In the genomic region with DNA sequence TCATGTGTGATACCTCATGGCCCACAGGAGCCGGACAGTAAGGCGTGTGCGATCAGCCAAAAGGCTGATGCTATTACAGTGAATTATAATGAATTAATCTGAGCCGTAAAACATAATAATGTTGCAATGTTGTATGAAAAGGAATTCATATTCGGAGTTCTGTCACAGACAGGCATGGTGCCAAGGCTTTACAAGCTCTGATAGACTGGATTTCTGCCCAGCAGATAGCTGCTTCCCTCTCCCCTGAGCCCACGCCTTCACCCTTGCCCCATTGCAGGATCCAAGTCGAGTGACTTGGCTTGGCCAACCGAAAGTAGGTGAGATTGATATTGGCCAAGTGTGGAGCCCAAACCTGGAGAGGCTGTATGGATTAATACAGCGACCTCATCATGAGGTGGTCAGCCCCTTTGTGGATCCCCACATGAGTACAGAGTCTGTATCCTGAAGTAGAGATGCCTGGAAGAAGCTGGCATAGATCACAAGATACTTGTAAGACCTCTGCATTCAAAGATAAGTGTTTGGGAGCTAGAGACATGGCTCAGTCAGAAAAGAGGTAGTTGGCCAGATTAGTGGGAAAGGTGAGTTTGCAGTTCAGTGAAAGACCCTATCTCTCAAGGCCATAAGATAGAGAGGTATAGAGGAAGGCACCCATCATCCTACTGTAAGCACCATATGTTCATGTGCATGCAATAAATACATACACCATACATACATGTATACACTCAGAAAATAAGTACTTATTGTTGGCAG, we compare ENCODE assay signal across 28 mouse cellular contexts.
DNase-seq lines count a peak whose midpoint lies in the region; ATAC-seq lines count a peak whose summit lies in the region.
"Had no signal": no experiment of that assay in that cellular context is flagged by ENCODE, and none has a peak within 500 bp of the region (broad histone marks: within the 10 kb centered on the region; RNA-seq: fewer than 3 reads in every experiment).

No protein-coding gene starts in this region.

- no peak overlapping the region for H3K9ac ChIP-seq in kidney, embryonic 16.5 days (replicated peaks; ENCODE audit: low read length)
- no peak overlapping the region for H3K9ac ChIP-seq in midbrain, embryonic 14.5 days (replicated peaks; ENCODE audit: low read length)
- H3K9ac ChIP-seq: forebrain, embryonic 12.5 days; heart, embryonic 12.5 days; hindbrain, embryonic 15.5 days; kidney, embryonic 15.5 days; limb, embryonic 12.5 days; liver, embryonic 15.5 days; lung, embryonic 14.5 days had no signal

- no peak overlapping the region for H3K27ac ChIP-seq in kidney, embryonic 16.5 days (ENCODE audit: low read length)
- no peak overlapping the region for H3K27ac ChIP-seq in midbrain, embryonic 14.5 days (replicated peaks; ENCODE audit: low read depth, low read length)
- H3K27ac ChIP-seq in midbrain, embryonic 10.5 days (replicated peaks): no peak overlapping the region
- H3K27ac ChIP-seq: forebrain, embryonic 12.5 days; heart, adult 2 months; hindbrain, embryonic 15.5 days; kidney, embryonic 15.5 days; limb, embryonic 12.5 days; liver, embryonic 15.5 days had no signal

- no peaks in the 10 kb centered on the region for H3K36me3 ChIP-seq in kidney, embryonic 16.5 days (ENCODE audit: insufficient read depth, low read length)
- H3K36me3 ChIP-seq in midbrain, embryonic 14.5 days (ENCODE audit: control insufficient read depth, insufficient read depth, low read length): no peaks in the 10 kb centered on the region
- H3K36me3 ChIP-seq in midbrain, embryonic 10.5 days: no peaks in the 10 kb centered on the region
- H3K36me3 ChIP-seq: forebrain, embryonic 12.5 days; heart, embryonic 12.5 days; hindbrain, embryonic 15.5 days; kidney, embryonic 15.5 days; limb, embryonic 12.5 days; liver, embryonic 15.5 days had no signal

- no peaks in the 10 kb centered on the region for H3K4me1 ChIP-seq in kidney, embryonic 16.5 days (ENCODE audit: insufficient read depth, low read length)
- no peaks in the 10 kb centered on the region for H3K4me1 ChIP-seq in midbrain, embryonic 14.5 days (ENCODE audit: control insufficient read depth, insufficient read depth, low read length)
- peaks cover 12% of the 10 kb centered on the region for H3K4me1 ChIP-seq in midbrain, embryonic 10.5 days
- H3K4me1 ChIP-seq: hindbrain, embryonic 15.5 days; kidney, embryonic 15.5 days; limb, embryonic 12.5 days had no signal

- peak; percentile 37 for DNase-seq in adrenal gland, postnatal 14 days
- DNase-seq in adrenal gland, postnatal 25 days: no peak
- peak; percentile 27 for DNase-seq in kidney, postnatal 10 days
- peak; percentile 22 for DNase-seq in midbrain, embryonic 14.5 days
- no peak for DNase-seq in midbrain, embryonic 10.5 days (ENCODE audit: low spot score)
- DNase-seq in heart, postnatal 10 days: no peak
- DNase-seq: cerebellum, adult 11 months; cerebellum, adult 9-10 months; gastrocnemius, postnatal 36 days; heart, adult 2 months; kidney, adult 18-20 months; kidney, postnatal 4 days; lung, embryonic 14.5 days; lung, postnatal 14 days; right cerebral cortex, postnatal 25 days; spleen, adult 18-20 months; thymus, postnatal 25 days had no signal

- H3K9me3 ChIP-seq in kidney, embryonic 16.5 days (ENCODE audit: low read length): no peaks in the 10 kb centered on the region
- H3K9me3 ChIP-seq in midbrain, embryonic 14.5 days (ENCODE audit: control insufficient read depth, low read length): no peaks in the 10 kb centered on the region
- no peaks in the 10 kb centered on the region for H3K9me3 ChIP-seq in midbrain, embryonic 10.5 days (replicated peaks)
- H3K9me3 ChIP-seq: forebrain, embryonic 12.5 days; heart, embryonic 12.5 days; hindbrain, embryonic 15.5 days; kidney, embryonic 15.5 days; limb, embryonic 12.5 days; liver, embryonic 15.5 days had no signal

- ATAC-seq in kidney, embryonic 16.5 days (ENCODE audit: low FRiP score, low TSS enrichment): no peak
- ATAC-seq in midbrain, embryonic 14.5 days (ENCODE audit: low FRiP score, low TSS enrichment): no peak
- no peak for ATAC-seq in granulocyte monocyte progenitor cell, adult 5-6 weeks (replicated peaks; ENCODE audit: poor library complexity, severe bottlenecking)
- ATAC-seq: activated CD4-positive, CD25-positive, alpha-beta regulatory T cell, adult 4 months; midbrain, embryonic 16.5 days had no signal

- WGBS in kidney, embryonic 16.5 days: 86% methylated on average over 9 of the region's 9 CpGs
- 82% methylated on average over 9 of the region's 9 CpGs for WGBS in midbrain, embryonic 14.5 days
- 92% methylated on average over 9 of the region's 9 CpGs for WGBS in midbrain, embryonic 10.5 days

- no peak overlapping the region for H3K4me2 ChIP-seq in kidney, embryonic 16.5 days (replicated peaks; ENCODE audit: low read depth, low read length)
- H3K4me2 ChIP-seq in midbrain, embryonic 14.5 days (ENCODE audit: low read length): no peak overlapping the region
- H3K4me2 ChIP-seq: forebrain, embryonic 12.5 days; heart, embryonic 12.5 days; hindbrain, embryonic 15.5 days; kidney, embryonic 15.5 days; limb, embryonic 12.5 days; liver, embryonic 15.5 days; lung, embryonic 14.5 days had no signal

- H3K4me3 ChIP-seq in kidney, embryonic 16.5 days (ENCODE audit: low read length): no peak overlapping the region
- H3K4me3 ChIP-seq in midbrain, embryonic 14.5 days (replicated peaks; ENCODE audit: low read depth, low read length): no peak overlapping the region
- H3K4me3 ChIP-seq in midbrain, embryonic 10.5 days: no peak overlapping the region
- H3K4me3 ChIP-seq: erythroblast, embryonic 14.5 days; forebrain, embryonic 12.5 days; heart, adult 2 months; heart, embryonic 12.5 days; hindbrain, embryonic 15.5 days; kidney, embryonic 15.5 days; limb, embryonic 12.5 days; liver, embryonic 15.5 days had no signal

- no peaks in the 10 kb centered on the region for H3K27me3 ChIP-seq in kidney, embryonic 16.5 days (ENCODE audit: insufficient read depth, low read length)
- no peaks in the 10 kb centered on the region for H3K27me3 ChIP-seq in midbrain, embryonic 14.5 days (ENCODE audit: control insufficient read depth, insufficient read depth, low read length)
- H3K27me3 ChIP-seq in midbrain, embryonic 10.5 days (ENCODE audit: low read depth, poor library complexity, severe bottlenecking): no peaks in the 10 kb centered on the region
- H3K27me3 ChIP-seq: liver, embryonic 15.5 days had no signal

- intact Hi-C loops in heart, postnatal 10 days (cut with DNase I): no loop called here

Comparison
In these comparisons a context has a peak if more than half of its experiments do, and no peak if none do; other contexts are left out.
1. DNase-seq: peak in adrenal gland, postnatal 14 days (single experiment), kidney, postnatal 10 days (single experiment) and midbrain, embryonic 14.5 days (single experiment); none in adrenal gland, postnatal 25 days (single experiment), midbrain, embryonic 10.5 days (single experiment) and heart, postnatal 10 days (0 of 2).